ENCODE assay signal across 9 mouse cellular contexts in the genomic region with DNA sequence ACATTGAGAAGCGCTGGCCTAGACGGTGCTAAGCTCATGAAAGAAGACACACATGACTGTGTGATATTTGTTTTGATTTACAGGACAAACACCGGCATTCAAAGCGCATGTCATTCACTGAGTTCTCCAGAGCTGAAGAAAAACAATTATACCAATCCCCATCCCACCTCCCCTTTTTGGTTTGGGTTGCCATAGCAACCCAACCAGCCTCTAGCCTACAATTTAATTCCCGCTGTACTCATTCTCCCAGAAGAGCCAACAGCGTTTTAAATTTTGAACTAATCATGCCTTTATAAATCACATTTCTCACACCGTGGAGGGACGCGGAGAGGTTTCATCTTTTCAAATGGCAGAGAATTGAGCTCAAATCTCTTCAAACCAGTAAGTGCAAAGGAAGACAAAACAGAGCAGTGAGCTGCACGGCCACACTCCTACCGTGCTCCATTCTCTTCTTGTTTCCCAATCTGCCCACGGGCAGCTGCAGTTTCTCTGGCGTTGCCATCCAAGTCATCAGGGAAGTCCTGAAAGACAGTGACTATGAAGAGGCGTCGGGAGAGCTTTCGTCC. TPM values are rescaled to one million over a fixed set of nuclear protein-coding genes. Genes with fewer than 3 reads are reported as not detected.
DNase-seq lines count a peak whose midpoint lies in the region; ATAC-seq and TF ChIP-seq lines count a peak whose summit lies in the region.
"Had no signal": no experiment of that assay in that cellular context is flagged by ENCODE, and none has a peak within 500 bp of the region (broad histone marks: within the 10 kb centered on the region; RNA-seq: fewer than 3 reads in every experiment).

No protein-coding gene starts in this region.

- no peaks in the 10 kb centered on the region for H3K36me3 ChIP-seq in forebrain, embryonic 11.5 days (ENCODE audit: control insufficient read depth, insufficient read depth, low read length)
- no peaks in the 10 kb centered on the region for H3K36me3 ChIP-seq in neural tube, embryonic 12.5 days

- no peak for TF ChIP-seq POLR2A in brain, embryonic 14.5 days (IDR thresholded peaks at IDR 0.05; ENCODE audit: borderline replicate concordance, extremely low read depth, insufficient read depth, insufficient read length, poor library complexity, severe bottlenecking)

- H3K4me3 ChIP-seq in forebrain, embryonic 11.5 days (ENCODE audit: low read depth, low read length) = peak overlapping the region; percentile 13; the same call in 1 of the 2 replicates
- H3K4me3 ChIP-seq in neural tube, embryonic 12.5 days = no peak overlapping the region

- H3K4me1 ChIP-seq in forebrain, embryonic 11.5 days (replicated peaks; ENCODE audit: control insufficient read depth, insufficient read depth, low read length) = peaks cover 3% of the 10 kb centered on the region; the same call in 1 of the 2 replicates
- H3K4me1 ChIP-seq in neural tube, embryonic 12.5 days = no peaks in the 10 kb centered on the region; the same call in 1 of the 2 replicates

- no peak for TF ChIP-seq CTCF in brain, embryonic 14.5 days (IDR thresholded peaks at IDR 0.05; ENCODE audit: borderline replicate concordance, extremely low read depth, insufficient read depth, insufficient read length)

- 17% methylated on average over 16 of the region's 16 CpGs for WGBS in forebrain, embryonic 11.5 days
- WGBS in neural tube, embryonic 12.5 days = 30% methylated on average over 16 of the region's 16 CpGs

- no peaks in the 10 kb centered on the region for H3K9me3 ChIP-seq in forebrain, embryonic 11.5 days (ENCODE audit: control insufficient read depth, low read length)
- no peaks in the 10 kb centered on the region for H3K9me3 ChIP-seq in neural tube, embryonic 12.5 days

- H3K27me3 ChIP-seq in forebrain, embryonic 11.5 days (ENCODE audit: control insufficient read depth, insufficient read depth, low read length) = no peaks in the 10 kb centered on the region
- no peaks in the 10 kb centered on the region for H3K27me3 ChIP-seq in neural tube, embryonic 12.5 days (replicated peaks)

- ATAC-seq in forebrain, embryonic 11.5 days (replicated peaks; ENCODE audit: low FRiP score) = peak; percentile 83
- ATAC-seq in neural tube, embryonic 12.5 days (ENCODE audit: low FRiP score, low read depth) = peak; percentile 80

- peak; percentile 91 for DNase-seq in brain, embryonic 14.5 days (ENCODE audit: low read depth)
- peak; percentile 59 for DNase-seq in forebrain, embryonic 11.5 days (ENCODE audit: low spot score)
- DNase-seq in layer of hippocampus, adult 8-10 months (ENCODE audit: low spot score in 2 of 2) = peak; percentile 32 to 43
- no peak for DNase-seq in spleen, postnatal 36 days (ENCODE audit: low spot score in 2 of 2)
- DNase-seq in lung, postnatal 4 days = no peak
- no peak for DNase-seq in kidney, postnatal 14 days
- DNase-seq in kidney, adult 18-20 months = no peak

- peak overlapping the region; percentile 79 for H3K27ac ChIP-seq in forebrain, embryonic 11.5 days (ENCODE audit: low read depth, low read length)
- H3K27ac ChIP-seq in neural tube, embryonic 12.5 days = no peak overlapping the region
- H3K27ac ChIP-seq: macrophage had no signal

- H3K4me2 ChIP-seq in forebrain, embryonic 11.5 days (ENCODE audit: low read depth, low read length, severe bottlenecking) = peak overlapping the region; percentile 52
- H3K4me2 ChIP-seq in neural tube, embryonic 12.5 days (replicated peaks) = peak overlapping the region; percentile 48

- H3K9ac ChIP-seq in forebrain, embryonic 11.5 days (ENCODE audit: low read length) = peak overlapping the region; percentile 14
- H3K9ac ChIP-seq in neural tube, embryonic 12.5 days = no peak overlapping the region

RNA-seq across cellular contexts. Expression of a gene that starts 6.5 kb away (rescaled TPM):
- polyA plus RNA-seq in brain, embryonic 14.5 days (2012; rRNA removed) = 2.6 and 3.7 TPM in 2 replicates
- 7.9 and 8.1 TPM in 2 replicates for polyA plus RNA-seq in forebrain, embryonic 11.5 days (2014; fragmentation: Nextera tagmentation; extraction: Ambion mirVana)
- total RNA-seq in layer of hippocampus, adult 8-10 months (2022) = 1 to 10 TPM in 3 of 4 experiments, under 1 TPM in 1; 0.89 to 1.2 (median 1.1) TPM
- 2.9 and 4.2 TPM in 2 replicates for polyA plus RNA-seq in neural tube, embryonic 12.5 days (2016; fragmentation: Nextera tagmentation; extraction: Ambion mirVana)

RNA-seq across cellular contexts. Expression of a gene that starts 18.8 kb away (rescaled TPM):
- 15.8 and 18.5 TPM in 2 replicates for polyA plus RNA-seq in brain, embryonic 14.5 days (2012; rRNA removed)
- polyA plus RNA-seq in forebrain, embryonic 11.5 days (2014; fragmentation: Nextera tagmentation; extraction: Ambion mirVana) = 19.7 and 21.3 TPM in 2 replicates
- 10 to 100 TPM; 38.4 to 44.3 (median 41.1) TPM for total RNA-seq in layer of hippocampus, adult 8-10 months (2022)
- polyA plus RNA-seq in neural tube, embryonic 12.5 days (2016; fragmentation: Nextera tagmentation; extraction: Ambion mirVana) = 17.7 and 20.5 TPM in 2 replicates

RNA-seq across cellular contexts. Expression of a gene that starts 35.9 kb away (rescaled TPM):
- polyA plus RNA-seq in brain, embryonic 14.5 days (2012; rRNA removed) = 5.0 and 6.1 TPM in 2 replicates
- polyA plus RNA-seq in forebrain, embryonic 11.5 days (2014; fragmentation: Nextera tagmentation; extraction: Ambion mirVana) = 7.5 and 7.6 TPM in 2 replicates
- total RNA-seq in layer of hippocampus, adult 8-10 months (2022) = 1 to 10 TPM; 4.2 to 7.9 (median 6.2) TPM
- polyA plus RNA-seq in neural tube, embryonic 12.5 days (2016; fragmentation: Nextera tagmentation; extraction: Ambion mirVana) = 8.0 TPM in 2 replicates

RNA-seq across cellular contexts. Expression of a gene that starts 36.2 kb away (rescaled TPM):
- polyA plus RNA-seq in brain, embryonic 14.5 days (2012; rRNA removed) = 21.9 and 23.5 TPM in 2 replicates
- polyA plus RNA-seq in forebrain, embryonic 11.5 days (2014; fragmentation: Nextera tagmentation; extraction: Ambion mirVana) = 58.4 and 58.6 TPM in 2 replicates
- total RNA-seq in layer of hippocampus, adult 8-10 months (2022) = 10 to 100 TPM; 47.9 to 53.4 (median 48.8) TPM
- 49.4 and 53.3 TPM in 2 replicates for polyA plus RNA-seq in neural tube, embryonic 12.5 days (2016; fragmentation: Nextera tagmentation; extraction: Ambion mirVana)

RNA-seq across cellular contexts. Expression of a gene that starts 47.6 kb away (rescaled TPM):
- polyA plus RNA-seq in brain, embryonic 14.5 days (2012; rRNA removed) = 4.6 and 5.7 TPM in 2 replicates
- 10.5 and 11.1 TPM in 2 replicates for polyA plus RNA-seq in forebrain, embryonic 11.5 days (2014; fragmentation: Nextera tagmentation; extraction: Ambion mirVana)
- total RNA-seq in layer of hippocampus, adult 8-10 months (2022) = 1 to 10 TPM; 5.5 to 7.6 (median 5.9) TPM
- 9.5 and 12.0 TPM in 2 replicates for polyA plus RNA-seq in neural tube, embryonic 12.5 days (2016; fragmentation: Nextera tagmentation; extraction: Ambion mirVana)

Comparison
In these comparisons a context has a peak if more than half of its experiments do, and no peak if none do; other contexts are left out.
1. DNase-seq: peak in brain, embryonic 14.5 days (single experiment), forebrain, embryonic 11.5 days (single experiment) and layer of hippocampus, adult 8-10 months (2 of 2); none in spleen, postnatal 36 days (0 of 2), lung, postnatal 4 days (0 of 2), kidney, postnatal 14 days (single experiment) and kidney, adult 18-20 months (single experiment).